Mouse (Mus musculus) mesoderm, embryonic 11.5 days (tissue): ENCODE measurements around the gene Tex9.
"Not testable (repeated sequence)": the region's sequence is repeated elsewhere in the genome, so short reads cannot be mapped to it uniquely, and the experiment has no call there.

Experiments
- DNase-seq: peaks from one replicate; pipeline ENCODE4 v3.0.0-alpha.2; 2012; ENCODE audit warnings: low read depth, low spot score

Gene Tex9

GRCm38 (mm10) chr9:72488523-72488922, 3.5 kb downstream of the Tex9 start:
- no peak for DNase-seq

GRCm38 (mm10) chr9:72479276-72479675, 12.7 kb downstream of the Tex9 start:
- DNase-seq, result no peak

DNA sequence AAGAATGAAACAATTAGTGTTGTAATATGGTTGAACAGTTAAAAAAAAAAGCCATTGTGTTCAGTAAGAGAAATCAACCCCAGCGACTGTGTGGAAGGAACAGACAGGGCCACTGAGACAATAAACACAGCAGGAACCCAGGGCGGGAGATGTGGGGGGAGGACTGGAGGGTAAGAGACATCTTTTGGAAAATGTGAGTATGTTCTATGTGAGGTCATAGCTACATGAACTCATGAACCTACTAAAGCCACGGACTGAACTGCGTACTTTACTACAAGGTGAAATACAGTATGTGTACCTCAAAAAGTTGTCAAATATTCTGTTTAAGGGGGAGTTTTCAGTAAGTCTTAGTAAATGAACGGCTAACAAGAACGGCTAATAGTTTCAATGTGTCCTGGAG, 14.7 kb downstream of the Tex9 start:
- DNase-seq, result no peak

DNA sequence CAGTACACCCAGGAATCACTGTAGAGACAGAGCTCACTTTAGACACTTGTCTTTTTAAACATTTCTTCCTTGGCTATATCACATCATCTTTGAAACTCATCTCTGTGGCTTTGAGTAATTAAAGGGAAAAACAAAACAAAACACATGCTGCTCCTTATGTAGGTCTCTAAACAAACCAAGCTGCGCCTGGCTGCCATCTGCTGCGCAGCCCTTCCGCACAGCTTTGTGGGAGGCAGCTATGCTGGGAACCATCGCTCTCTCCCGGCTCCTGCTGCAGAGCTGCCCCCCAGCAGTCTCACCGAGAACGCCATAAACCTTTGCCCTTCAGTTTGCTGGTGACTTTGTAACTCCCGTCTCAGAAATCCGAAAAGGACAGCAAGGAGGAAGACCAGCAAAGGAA, 16.5 kb downstream of the Tex9 start:
- DNase-seq, result no peak

DNA sequence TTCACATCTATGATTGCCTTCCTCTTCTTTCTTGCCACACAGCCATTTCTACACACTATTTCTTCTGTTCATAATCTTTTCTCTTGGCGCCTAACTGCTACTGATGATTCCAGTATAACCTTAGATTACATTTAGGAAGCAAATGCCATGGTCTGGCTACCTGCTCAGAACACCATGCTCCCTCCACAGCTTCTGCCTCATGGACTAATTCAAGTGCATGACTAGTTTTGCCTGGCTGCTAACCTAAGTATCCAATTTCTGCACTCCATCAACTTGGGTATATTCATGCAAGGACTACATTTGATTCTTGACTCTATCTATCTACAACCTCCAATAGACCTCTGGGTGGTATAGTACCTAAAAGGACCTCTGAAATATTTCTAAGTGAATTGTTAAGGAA, 22.2 kb downstream of the Tex9 start:
- DNase-seq, result no peak

DNA sequence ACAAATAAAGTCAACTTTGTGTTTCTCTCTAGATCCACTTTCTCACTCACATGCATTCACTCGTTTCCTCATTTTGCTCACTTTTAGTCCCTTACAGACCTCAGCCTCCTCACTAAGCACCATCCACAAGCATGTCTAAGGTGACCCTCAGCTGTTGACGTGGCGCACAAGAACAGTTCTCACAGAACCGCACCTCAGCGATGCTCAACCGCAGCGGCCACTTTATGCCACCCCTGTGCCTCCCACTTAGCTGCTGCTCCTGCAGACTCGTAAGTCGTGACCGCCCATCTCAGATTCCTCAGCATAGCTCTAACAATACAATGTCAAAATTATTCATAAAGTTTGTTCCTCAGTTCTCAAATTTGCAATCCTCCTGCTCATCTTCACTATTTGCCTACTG, 23.4 kb downstream of the Tex9 start:
- DNase-seq, result no peak

- DNase-seq, result peak; percentile 26
These were observed 24.2 kb downstream of the Tex9 start for GRCm38 (mm10) chr9:72467551-72468407.

GRCm38 (mm10) chr9:72465754-72466181, 26.2 kb downstream of the Tex9 start:
- no peak for DNase-seq

DNA sequence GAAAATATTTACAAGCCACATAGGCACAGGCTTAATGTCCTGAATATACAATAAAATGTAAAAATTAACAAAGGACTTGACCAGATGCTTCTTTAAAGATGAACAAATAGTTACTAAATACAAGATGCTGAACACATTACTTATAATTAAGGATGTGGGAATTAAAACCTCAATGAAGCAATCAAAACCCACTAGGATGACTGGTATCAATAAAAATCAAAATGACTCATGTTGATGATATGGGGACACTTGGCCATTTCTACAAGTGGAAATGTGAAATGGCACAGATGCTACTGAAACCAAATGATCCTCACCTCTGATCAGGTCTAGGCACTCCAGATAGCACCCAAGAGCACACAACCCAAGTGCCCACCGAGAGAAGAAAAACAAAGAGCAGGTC, 27.2 kb downstream of the Tex9 start:
- DNase-seq, result no peak

DNA sequence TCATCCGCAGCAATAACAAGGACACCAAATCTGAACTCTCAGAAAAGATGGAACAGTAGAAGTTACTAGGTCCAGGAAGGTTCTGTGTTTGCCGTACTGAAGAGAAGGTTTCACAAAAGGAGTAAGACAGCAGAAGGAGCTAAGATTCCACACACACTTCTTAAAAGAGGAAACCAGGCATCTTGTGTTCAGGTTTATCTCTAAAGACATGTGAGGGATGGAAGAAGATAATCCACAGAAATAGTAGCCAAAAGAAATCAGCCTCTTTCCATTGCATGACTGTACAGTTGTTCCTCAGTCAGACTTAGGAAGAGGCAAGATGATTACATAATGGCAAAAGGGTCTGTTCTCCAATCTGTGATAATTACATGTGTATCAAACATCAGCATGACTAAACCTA, 29.6 kb downstream of the Tex9 start:
- no peak for DNase-seq

DNA sequence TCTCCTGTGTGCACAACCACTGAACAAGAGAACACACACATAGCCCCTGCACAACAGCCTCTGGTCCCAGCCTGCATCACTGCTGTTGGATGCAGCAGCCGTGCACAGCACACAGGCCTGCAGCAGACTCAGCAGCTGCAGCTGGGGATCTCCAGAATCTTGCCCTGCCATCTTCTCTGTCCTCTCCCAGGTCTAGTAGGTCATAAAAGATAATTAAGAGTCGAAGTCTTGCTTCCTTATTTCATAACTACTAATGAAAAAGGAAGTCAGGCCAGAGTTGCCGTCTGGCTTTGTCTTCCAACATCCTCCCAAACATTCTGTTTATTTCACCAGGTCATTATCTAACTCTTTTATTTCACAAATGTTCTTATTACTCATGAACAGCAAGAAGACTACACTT, 31.2 kb downstream of the Tex9 start:
- DNase-seq, result no peak

DNA sequence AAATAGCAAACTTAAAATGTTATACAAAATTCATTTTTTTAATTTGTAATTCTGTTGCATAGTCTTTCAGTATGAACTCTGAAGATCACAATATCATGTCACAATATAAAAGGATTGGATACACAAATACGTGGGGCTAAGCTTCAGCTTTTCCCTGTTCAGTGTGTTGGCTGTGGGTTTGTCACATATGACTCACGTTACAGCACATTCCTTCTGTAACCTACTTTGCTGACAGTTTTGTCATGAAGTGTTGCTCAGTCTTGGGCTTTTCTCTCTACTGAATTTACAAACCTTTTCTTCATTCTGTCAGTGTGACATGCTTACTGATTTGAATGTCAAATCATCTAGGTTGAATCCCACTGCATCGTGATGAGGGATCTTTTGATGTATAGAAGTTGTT, 32.3 kb downstream of the Tex9 start:
- DNase-seq, result no peak

DNA sequence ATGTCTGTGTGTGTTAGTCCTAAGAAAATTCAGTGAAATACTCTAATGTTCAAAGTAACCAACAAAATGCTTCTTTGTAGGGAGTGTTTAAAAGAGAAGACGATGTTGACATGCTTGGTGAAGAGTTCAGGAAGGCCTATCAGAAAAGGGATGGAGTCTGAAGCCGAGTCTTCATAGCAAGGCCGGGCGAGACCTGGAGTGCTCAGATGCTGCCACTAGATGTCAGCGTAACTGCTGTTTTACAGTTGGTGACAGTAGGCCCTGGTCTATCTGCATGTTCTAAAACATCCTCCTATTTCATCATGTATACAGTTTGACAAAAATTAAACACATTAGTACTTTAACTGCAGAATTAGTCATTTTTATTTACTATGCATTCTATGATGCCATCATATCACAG, 33.8 kb downstream of the Tex9 start:
- peak; percentile 62 for DNase-seq

- no peak for DNase-seq
These were observed 35.6 kb downstream of the Tex9 start for GRCm38 (mm10) chr9:72456374-72456773.

DNA sequence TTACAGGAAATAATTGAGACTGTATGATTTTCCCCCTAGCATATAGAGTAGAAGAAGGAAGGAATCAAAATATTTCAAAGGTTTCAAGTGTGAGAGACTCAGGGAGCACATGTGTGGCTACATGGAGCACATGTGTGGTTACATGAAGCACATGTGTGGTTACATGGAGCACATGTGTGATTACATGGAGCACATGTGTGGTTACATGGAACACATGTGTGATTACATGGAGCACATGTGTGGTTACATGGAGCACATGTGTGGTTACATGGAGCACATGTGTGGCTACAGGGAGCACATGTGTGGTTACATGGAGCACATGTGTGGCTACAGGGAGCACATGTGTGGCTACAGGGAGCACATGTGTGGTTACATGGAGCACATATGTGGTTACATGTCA, 37.7 kb downstream of the Tex9 start:
- DNase-seq, result not testable (repeated sequence)

DNA sequence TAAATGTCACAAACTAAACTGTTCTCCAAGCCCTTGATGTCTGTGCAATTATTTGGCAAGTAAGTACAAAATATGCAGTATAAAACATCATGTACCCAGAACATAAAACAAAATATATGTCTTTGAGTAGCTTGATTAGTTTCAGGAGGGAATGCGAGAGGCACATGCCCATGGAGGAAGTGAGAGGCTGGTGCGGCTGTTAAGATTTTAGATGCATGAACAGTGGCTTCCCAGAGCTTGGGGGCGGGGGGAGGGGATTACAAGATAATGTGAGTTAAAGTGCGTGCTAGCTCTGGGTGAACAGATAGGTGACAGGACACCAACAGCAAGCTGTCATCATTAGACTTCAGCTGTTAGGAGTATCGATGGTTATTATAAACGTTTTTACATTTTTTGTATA, 40.9 kb downstream of the Tex9 start:
- no peak for DNase-seq

GRCm38 (mm10) chr9:72450363-72450762, 41.6 kb downstream of the Tex9 start:
- DNase-seq, result no peak

- DNase-seq, result no peak
These were observed 42.2 kb downstream of the Tex9 start for GRCm38 (mm10) chr9:72449841-72450240.

DNA sequence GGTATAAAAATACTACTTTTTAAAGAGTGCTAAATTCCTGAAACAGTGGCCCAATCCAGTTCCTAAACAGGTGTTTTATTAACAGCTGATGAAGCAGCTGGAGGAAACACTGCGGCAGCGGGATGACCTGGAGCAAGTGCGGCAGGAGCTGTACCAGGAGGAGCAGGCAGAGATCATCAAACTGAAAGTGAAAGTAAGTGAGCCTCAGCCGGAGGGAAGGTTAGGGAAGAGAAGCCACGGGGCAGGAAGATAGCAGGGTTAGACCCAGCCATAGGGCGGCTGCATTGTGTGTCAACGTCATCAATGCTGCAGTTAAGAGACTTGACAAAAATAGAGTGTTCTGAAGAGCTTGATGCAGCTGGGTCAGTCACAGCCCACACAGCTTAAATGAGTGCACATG, 42.6 kb downstream of the Tex9 start:
- no peak for DNase-seq

- DNase-seq, result peak; percentile 65
These were observed 44.0 kb downstream of the Tex9 start for GRCm38 (mm10) chr9:72448026-72448425.

DNA sequence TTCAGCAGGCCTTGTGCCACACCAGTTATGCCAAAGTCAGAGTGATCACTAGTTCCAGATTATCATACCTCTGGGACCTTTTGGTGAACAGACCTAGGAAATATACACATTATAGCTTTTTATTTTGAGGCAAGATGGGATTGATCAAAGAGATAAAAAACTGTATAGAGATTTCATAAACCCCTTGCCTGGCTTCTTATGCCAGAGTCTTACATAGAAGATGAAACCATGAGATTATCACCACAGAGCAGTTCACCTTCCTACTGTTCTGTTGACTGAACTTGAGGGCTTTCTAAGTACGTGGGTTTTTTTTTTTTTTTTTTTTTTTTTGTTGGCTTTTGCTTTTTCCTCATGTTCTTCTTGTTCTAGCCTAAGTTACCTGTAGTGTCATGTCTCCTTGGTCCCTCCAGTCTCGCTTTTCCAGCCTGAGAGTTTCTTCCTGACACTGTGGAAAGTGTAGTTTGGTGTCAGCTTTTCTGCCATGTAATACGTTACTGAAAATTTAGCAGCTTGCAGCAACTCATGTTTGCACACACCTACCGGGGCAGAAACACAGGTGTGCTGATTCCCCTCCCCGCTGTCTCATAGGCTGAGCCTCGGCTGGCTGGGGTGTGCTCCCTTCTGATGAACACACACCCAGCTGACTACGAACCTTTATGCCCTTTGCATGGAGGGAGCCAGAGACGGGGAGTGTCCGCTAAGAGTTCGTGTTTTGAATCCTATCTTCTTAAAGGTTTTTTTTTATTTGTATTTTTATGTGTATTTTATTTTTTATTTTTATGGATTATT, 49.9 kb downstream of the Tex9 start:
- no peak for DNase-seq

DNA sequence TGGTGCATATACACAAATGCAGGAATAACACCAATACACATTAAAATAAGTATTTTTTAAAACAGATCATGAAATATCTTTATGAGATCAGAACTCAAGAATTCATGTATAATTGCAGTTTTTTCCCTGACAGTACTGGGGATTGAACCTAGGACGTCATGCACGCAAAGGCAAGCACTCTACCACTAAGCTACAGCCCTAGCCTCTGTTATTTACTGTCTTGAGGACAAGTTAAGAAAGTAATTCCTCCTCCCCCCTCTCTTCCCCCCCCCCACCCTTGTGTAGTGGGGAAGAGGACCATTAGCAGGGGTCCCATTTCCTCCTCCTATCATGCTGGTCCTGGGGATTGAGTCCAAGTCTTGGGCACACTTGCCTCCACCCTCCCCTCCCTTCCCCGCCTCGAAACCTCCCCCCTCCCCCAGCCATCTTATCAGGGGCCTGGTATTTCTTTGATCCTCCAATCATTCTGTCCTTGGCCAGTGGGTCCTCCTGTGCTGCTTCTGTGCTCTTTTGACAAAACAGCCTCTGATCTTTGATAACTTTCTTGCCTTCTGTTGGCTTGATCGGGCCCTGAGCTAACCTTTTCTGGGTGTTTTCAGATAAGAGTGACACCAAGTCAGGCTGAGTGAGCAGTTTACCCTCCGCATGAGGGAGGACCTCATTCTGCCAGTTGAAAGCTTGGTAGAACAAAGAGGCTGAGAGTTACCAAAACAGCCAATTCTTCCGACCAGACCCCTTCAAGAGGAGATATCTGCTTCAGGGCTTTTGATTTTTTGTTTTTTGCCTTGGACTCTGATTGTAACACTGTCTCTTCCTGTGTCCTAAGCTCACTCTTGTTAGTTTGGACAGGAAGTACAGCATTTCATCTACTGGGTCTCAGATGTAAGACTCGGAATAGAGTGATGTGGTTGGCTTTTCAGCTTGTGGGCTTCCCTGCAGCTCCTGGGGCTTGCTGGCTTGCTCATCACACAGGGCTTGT, 50.8 kb downstream of the Tex9 start:
- no peak for DNase-seq
